Mouse (Mus musculus) intestine, postnatal 0 days (tissue): ENCODE results near the gene Bach1. TPM values are rescaled to one million over a fixed set of nuclear protein-coding genes. Genes with fewer than 3 reads are reported as not detected.
A peak's percentile ranks its signal among the peaks of the same experiment; 100 is the strongest.

Source experiments
- ATAC-seq: fragments of 200-750 bp; cut with Nextera tagmentation; 2 replicates; pipeline ENCODE4 v1.8.0; 2017; ENCODE audit warnings: mild to moderate bottlenecking, moderate TSS enrichment, moderate library complexity
- H3K27ac ChIP-seq: fragments of 300-500 bp; sonication (generic); 2 replicates; pipeline ENCODE4 v1.5.1; 2014; ENCODE audit warnings: mild to moderate bottlenecking, low read depth, low read length, moderate library complexity
- H3K27me3 ChIP-seq: fragments of 300-500 bp; sonication (generic); replicated peaks from 2 replicates; pipeline ENCODE4 v1.6.1; 2014; ENCODE audit warnings: low read length, mixed read lengths; ENCODE audit not compliant: control insufficient read depth, insufficient read depth
- H3K36me3 ChIP-seq: fragments of 300-500 bp; sonication (generic); 2 replicates; pipeline ENCODE4 v1.6.1; 2014; ENCODE audit warnings: mild to moderate bottlenecking, moderate library complexity; ENCODE audit not compliant: control insufficient read depth, insufficient read depth
- H3K4me1 ChIP-seq: fragments of 300-500 bp; sonication (generic); replicated peaks from 2 replicates; pipeline ENCODE4 v1.6.1; 2014; ENCODE audit warnings: antibody characterized with exemption, low read length, mixed read lengths; ENCODE audit not compliant: control insufficient read depth, insufficient read depth
- H3K4me2 ChIP-seq: fragments of 300-500 bp; sonication (generic); replicated peaks from 2 replicates; pipeline ENCODE4 v1.6.1; 2014; ENCODE audit warnings: low read depth, mild to moderate bottlenecking, moderate library complexity
- H3K4me3 ChIP-seq: fragments of 300-500 bp; sonication (generic); 2 replicates; pipeline ENCODE4 v1.5.1; 2014; ENCODE audit warnings: low read depth, low read length
- H3K9ac ChIP-seq: fragments of 300-500 bp; sonication (generic); 2 replicates; pipeline ENCODE4 v1.6.1; 2014; ENCODE audit warnings: mild to moderate bottlenecking, low read depth, low read length
- H3K9me3 ChIP-seq: fragments of 300-500 bp; sonication (generic); 2 replicates; pipeline ENCODE4 v1.6.1; 2016; ENCODE audit warnings: mixed run types; ENCODE audit not compliant: control insufficient read depth
- CTCF ChIP-seq: sonication (generic); IDR thresholded peaks from 2 replicates; pipeline ENCODE4 v1.5.1; 2016; ENCODE audit warnings: low read depth, mild to moderate bottlenecking, control low read depth, antibody characterized with exemption, moderate library complexity
- WGBS: fragments of 180-500 bp; shearing (Covaris S2); extraction: QIAGEN DNeasy Blood & Tissue Kit; methylation state at CpG from one replicate; pipeline ENCODE4 v1.1.7; 2014; 5-methylcytosine and 5-hydroxymethylcytosine counted together
- polyA plus RNA-seq: library from polyadenylated mRNA; unstranded; fragments of >200 nt; fragmentation: Nextera tagmentation; extraction: Ambion mirVana; gene quantifications from 2 replicates; pipeline ENCODE4 v1.2.1, GENCODE M21; 2015

The Bach1 gene
- polyA plus RNA-seq, 1 experiment from 2014 or later = 21.3 TPM

DNA sequence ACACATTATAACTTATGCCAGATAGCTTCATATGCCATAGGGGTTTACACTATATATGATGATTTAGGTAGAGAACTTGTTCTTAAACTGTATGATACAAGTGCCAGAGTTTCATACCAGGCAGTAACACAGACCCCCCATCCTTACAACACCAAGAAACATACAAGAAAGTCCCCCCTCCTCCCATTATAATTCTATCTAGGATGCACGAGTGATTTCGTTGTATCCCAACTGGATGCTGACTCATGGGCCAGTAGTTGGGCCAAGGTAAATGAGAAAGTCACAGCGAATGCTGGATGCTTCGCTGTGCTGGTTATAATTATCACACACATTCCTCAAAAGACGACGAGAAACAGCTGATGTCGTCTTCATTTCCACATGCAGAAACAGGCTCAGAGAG, 25.6 kb upstream of the Bach1 start:
- no peak overlapping the region for H3K27ac ChIP-seq
- no peaks in the 10 kb centered on the region for H3K9me3 ChIP-seq
- WGBS = 72% methylated on average over 7 of the region's 7 CpGs
- peaks cover 8% of the 10 kb centered on the region; the same call in 1 of the 2 replicates for H3K4me1 ChIP-seq
- no peaks in the 10 kb centered on the region for H3K27me3 ChIP-seq
- ATAC-seq = no peak
- no peak for TF ChIP-seq CTCF
- H3K36me3 ChIP-seq = no peaks in the 10 kb centered on the region
- H3K4me2 ChIP-seq = no peak overlapping the region
- H3K9ac ChIP-seq = no peak overlapping the region
- no peak overlapping the region for H3K4me3 ChIP-seq

DNA sequence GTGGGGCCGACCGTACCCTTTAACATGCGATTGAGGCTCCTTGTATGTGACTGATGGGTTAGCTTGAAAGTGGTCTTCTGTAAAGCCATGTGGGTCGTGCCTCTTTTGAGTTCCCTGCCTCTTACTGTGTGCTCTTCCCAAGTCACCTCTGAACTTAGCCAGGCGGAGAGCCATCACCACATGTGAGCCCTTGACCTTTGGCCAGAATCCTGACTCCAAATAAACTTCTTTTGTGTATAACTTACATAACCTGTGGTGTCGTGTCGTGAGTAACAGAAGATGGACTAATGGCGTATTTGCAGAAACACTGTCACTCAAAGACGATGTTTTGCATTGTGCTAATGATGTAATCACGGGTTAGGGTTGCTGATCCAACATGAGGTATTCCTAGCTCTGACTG, 22.6 kb upstream of the Bach1 start:
- H3K4me1 ChIP-seq = peaks cover 5% of the 10 kb centered on the region; the same call in 1 of the 2 replicates
- H3K4me2 ChIP-seq = no peak overlapping the region
- H3K4me3 ChIP-seq = no peak overlapping the region
- no peak for TF ChIP-seq CTCF
- no peaks in the 10 kb centered on the region for H3K27me3 ChIP-seq
- H3K9ac ChIP-seq = no peak overlapping the region
- 54% methylated on average over 10 of the region's 10 CpGs for WGBS
- no peaks in the 10 kb centered on the region for H3K36me3 ChIP-seq
- ATAC-seq = no peak
- H3K9me3 ChIP-seq = no peaks in the 10 kb centered on the region
- H3K27ac ChIP-seq = no peak overlapping the region

DNA sequence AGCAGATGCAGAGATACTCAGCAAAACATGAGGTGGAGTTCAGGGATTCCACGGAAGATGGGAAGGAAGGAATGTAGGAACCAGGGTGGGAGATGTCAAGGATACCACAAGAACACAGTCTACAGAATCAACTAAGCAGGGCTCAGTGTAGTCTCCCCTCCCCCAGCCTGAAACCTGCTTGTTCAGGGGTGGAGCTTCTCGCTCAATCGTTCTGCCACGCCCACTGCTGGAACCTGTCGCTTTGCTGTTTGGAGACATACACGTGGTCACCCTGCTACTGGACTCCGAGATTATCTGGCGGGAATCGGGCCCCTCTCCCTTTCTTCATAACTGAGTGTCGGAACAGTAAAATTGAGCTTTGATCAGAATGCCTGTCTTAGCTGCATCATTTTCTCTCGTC, 20.1 kb upstream of the Bach1 start:
- TF ChIP-seq CTCF = no peak
- H3K9ac ChIP-seq = no peak overlapping the region
- 38% methylated on average over 11 of the region's 11 CpGs for WGBS
- H3K4me1 ChIP-seq = peaks cover 5% of the 10 kb centered on the region; the same call in 1 of the 2 replicates
- H3K4me3 ChIP-seq = no peak overlapping the region
- no peak overlapping the region for H3K4me2 ChIP-seq
- no peak for ATAC-seq
- no peak overlapping the region for H3K27ac ChIP-seq
- no peaks in the 10 kb centered on the region for H3K36me3 ChIP-seq
- no peaks in the 10 kb centered on the region for H3K9me3 ChIP-seq
- no peaks in the 10 kb centered on the region for H3K27me3 ChIP-seq

DNA sequence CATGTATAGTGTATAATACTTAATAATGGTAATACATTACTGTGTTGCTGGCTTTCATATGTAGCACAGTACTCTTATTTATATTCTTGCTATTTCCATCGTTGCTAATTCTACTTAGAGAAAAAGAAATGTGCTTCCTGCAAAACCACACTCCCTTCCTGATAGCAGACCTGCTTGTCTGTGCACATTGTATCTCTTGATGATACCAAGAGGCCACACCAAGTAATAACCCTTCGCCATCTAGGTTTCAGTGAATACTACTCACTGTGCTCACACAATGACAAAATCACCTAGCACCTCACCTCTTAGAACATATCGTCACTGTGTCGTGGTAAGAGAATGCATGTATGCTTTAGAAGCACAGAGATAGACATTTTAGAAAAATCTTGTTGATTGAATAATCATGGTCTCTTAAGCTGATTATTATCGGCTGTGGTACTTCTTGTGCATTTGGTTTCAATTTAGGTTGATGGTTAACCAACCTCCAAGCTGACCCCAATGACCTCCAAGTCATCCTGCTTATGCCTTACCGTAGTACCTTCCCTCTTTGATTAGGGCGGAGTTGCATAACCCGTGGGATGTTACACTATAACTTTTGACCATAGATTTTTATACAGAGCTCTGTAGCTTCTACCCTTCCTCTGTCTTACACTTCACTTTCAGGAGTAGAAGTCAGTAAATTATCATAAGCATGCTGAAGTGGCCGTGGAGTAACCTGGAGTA, 17.7 kb upstream of the Bach1 start:
- no peak overlapping the region for H3K9ac ChIP-seq
- no peaks in the 10 kb centered on the region for H3K36me3 ChIP-seq
- H3K4me2 ChIP-seq = peak overlapping the region; percentile 43
- H3K4me3 ChIP-seq = no peak overlapping the region
- H3K27ac ChIP-seq = peak overlapping the region; percentile 66
- ATAC-seq = peak; percentile 87
- no peak for TF ChIP-seq CTCF
- H3K9me3 ChIP-seq = no peaks in the 10 kb centered on the region
- 41% methylated on average over 9 of the region's 9 CpGs for WGBS
- H3K27me3 ChIP-seq = no peaks in the 10 kb centered on the region
- peaks cover 4% of the 10 kb centered on the region; the same call in 1 of the 2 replicates for H3K4me1 ChIP-seq

DNA sequence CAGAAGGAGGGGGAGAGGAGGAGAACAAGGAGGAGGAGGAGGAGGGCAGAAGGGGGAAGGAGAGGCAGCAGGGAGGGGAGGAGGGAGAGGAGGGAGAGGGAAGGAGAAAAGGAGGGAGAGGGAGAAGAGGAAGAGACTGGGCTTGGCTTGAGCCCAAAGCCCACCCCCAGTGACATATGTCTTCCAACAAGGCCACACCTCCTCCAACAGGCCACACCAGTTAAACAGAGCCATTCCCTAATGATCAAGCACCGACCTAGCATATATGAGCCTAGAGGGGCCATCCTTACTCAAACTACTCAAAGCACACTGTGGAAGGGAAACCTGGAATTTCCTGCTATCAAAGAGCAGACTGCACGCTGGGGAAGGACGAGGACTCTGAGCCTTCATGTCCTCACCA, 16.9 kb upstream of the Bach1 start:
- Histone ChIP-seq H3K4me3 (no peak overlapping the region), H3K9me3 (no peaks in the 10 kb centered on the region), H3K27me3 (no peaks in the 10 kb centered on the region), H3K9ac (no peak overlapping the region), H3K36me3 (no peaks in the 10 kb centered on the region), H3K4me2 (peak overlapping the region; percentile 43; the same call in 1 of the 2 replicates), H3K27ac (peak overlapping the region; percentile 35; the same call in 1 of the 2 replicates), H3K4me1 (no peaks in the 10 kb centered on the region)
- 20% methylated on average over 3 of the region's 3 CpGs for WGBS
- ATAC-seq = peak; percentile 7; the same call in 1 of the 2 replicates
- no peak for TF ChIP-seq CTCF

DNA sequence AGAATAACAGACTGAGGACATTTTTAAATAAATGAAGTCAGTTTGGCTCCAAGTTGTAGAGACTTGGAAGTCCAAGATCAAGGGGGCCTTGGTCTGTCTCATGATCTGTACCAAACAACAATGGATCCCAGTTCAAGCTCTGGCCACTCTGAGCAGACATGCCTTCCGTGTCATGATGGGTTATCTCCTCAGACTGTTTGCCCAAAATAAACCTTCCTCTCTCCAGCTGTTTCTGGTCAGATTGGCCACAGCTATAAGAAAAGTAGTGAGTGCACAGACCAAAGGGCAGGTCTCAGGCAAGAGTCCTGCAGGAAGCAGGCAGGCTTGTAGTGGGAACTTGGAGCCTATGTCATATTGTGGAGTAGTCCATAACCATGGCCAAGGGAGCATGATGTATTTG, 12.3 kb upstream of the Bach1 start:
- no peak for TF ChIP-seq CTCF
- no peak for ATAC-seq
- no peak overlapping the region for H3K27ac ChIP-seq

More for the DNA sequence above, 12.3 kb upstream of the Bach1 start:
- no peaks in the 10 kb centered on the region for H3K9me3 ChIP-seq
- H3K4me3 ChIP-seq = no peak overlapping the region
- no peak overlapping the region for H3K9ac ChIP-seq
- peaks cover 7% of the 10 kb centered on the region for H3K4me1 ChIP-seq
- WGBS = 36% methylated on average over 1 of the region's 1 CpGs
- H3K4me2 ChIP-seq = no peak overlapping the region
- H3K36me3 ChIP-seq = no peaks in the 10 kb centered on the region
- H3K27me3 ChIP-seq = no peaks in the 10 kb centered on the region
